Mouse (Mus musculus) liver, adult 2 months (tissue): ENCODE measurements around the gene Casp8.

Experiments
- CTCF ChIP-seq: fragments of 200-500 bp; IDR thresholded peaks from 2 replicates; pipeline ENCODE4 v1.5.1; 2011; ENCODE audit warnings: low read depth, low read length, control low read depth
- POLR2A ChIP-seq: fragments of 200-500 bp; IDR thresholded peaks from 2 replicates; pipeline ENCODE4 v1.6.1; 2011; ENCODE audit warnings: low read length, control low read depth; ENCODE audit not compliant: insufficient read depth; ENCODE audit errors: extremely low read depth

GRCm38 (mm10) chr1:58885646-58886045 is 90.5 kb downstream of the Casp8 start:
- TF ChIP-seq CTCF (no peak), POLR2A (no peak)
